Mouse (Mus musculus) 3T3-L1 (cell line): ENCODE measurements around the gene Tprgl.

Source experiments
- DNase-seq: peaks from one replicate; pipeline ENCODE4 v3.0.0-alpha.2; 2015; ENCODE audit warnings: low read depth, low spot score

The Tprgl gene

DNA sequence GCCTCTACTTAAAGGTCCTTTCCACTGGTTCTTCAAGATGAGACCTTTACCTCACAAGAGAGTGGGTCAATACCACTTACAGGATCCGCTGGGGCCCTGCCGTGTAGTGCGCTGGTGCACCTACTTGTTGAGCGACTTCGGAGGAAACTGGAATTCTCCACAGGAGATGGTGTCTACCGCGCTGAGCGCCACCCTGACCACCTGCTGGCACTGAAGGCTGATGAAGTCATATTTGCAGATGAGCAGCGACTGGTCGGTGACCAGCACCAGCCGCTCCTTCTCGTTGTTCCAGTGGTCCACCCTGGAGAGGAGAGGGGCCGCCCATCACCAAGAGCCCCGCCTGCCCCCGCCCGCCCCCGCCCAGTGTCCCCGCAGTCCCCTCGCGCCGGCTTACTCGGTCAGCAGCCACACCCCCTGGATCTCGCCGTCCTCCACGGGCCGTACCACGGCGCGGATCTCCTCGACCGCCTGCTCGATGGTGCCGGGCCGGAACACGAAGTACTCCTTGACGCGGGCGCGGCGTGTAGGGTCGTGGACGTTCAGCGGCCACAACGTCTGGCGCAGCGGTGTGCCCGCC, 417 bp downstream of the Tprgl start:
- peak; percentile 39 for DNase-seq

GRCm38 (mm10) chr4:154159002-154159401, 1.5 kb downstream of the Tprgl start:
- peak; percentile 90 for DNase-seq

GRCm38 (mm10) chr4:154157970-154158662, 2.4 kb downstream of the Tprgl start:
- no peak for DNase-seq

- DNase-seq, result no peak
Observed at GRCm38 (mm10) chr4:154156050-154156449, 4.4 kb downstream of the Tprgl start.

GRCm38 (mm10) chr4:154154104-154154503, 6.4 kb downstream of the Tprgl start:
- no peak for DNase-seq

DNA sequence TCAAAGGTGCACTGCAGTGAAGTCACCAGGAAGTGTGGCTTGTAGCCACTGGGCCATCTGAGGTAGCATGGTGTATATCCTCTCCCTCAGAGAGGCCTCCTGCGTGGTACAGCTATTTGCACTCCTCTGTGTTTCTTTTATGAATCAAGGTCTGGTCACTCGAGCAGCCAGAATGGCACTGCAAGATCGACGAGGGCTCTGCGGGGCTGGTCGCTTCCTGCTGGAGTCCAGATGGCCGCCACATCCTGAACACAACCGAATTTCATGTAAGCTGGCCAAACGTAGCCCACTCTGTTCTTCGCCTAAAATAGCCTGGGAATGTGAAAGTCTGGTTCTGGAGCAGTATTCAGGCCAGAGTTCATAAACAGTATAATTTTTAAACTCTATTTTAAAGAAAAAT, 14.1 kb downstream of the Tprgl start:
- no peak for DNase-seq

DNA sequence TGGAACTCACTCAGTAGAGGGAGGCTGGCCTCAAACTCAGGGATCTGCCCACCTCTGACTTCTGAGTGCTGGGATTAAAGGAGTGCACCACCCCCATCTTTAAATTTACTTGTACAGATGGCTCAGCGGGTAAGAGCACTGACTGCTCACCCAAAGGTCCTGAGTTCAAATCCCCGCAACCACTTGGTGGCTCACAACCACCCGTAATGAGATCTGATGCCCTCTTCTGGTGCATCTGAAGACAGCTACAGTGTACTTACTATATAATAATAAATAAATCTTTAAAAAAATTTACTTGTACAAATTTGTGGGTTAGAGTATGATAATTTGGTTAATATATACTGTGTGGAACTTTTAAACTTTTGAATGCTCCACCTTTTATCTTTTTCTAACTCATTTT, 15.8 kb downstream of the Tprgl start:
- no peak for DNase-seq

- peak; percentile 91 for DNase-seq
Observed at GRCm38 (mm10) chr4:154142211-154143040, 18.0 kb downstream of the Tprgl start, which contains the start of gene Wrap73. Gene Wrap73 (plus strand): TSS chr4:154142372.

DNA sequence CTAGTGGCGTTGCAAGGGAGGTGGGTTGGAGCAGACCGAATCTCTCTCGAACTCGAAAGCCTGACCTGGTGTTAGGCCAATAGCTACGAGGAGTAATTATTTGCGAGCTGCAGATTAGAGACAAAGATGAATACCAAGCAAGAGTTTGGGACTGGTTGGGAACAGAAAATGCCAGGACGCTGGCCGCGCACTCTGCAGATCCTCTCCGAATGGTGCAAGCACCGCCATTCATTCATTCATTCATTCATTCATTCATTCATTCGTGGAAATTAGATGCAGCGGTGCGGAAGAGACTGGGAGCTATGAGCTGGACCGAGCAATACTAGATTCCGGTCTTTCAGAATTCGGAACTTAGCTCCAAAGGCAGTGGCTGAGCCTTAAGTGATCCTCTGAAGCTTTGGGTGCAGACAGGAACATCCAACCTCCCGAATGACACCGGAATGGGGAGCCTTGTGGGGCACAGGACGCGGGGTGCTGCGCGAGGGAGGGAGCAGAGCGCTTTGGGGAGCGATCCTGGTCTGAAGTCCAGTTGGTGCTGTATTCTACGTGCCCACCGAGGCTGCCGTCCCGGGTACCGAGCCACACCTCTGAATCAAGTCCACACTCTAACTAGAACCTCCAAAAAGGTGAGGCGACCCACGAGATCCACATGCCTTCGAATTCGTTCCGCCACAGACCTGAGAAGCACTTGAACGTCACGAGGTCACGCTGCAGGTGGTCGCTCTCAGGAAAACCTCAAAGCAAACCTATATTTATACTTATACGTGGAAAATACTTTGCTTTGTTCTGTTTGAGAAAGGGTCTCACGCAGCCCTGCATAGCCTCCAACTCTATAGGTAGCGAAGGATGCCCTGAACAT, 19.2 kb downstream of the Tprgl start:
- no peak for DNase-seq

- DNase-seq, result no peak
Observed at GRCm38 (mm10) chr4:154140213-154141008, 20.1 kb downstream of the Tprgl start.

- DNase-seq, result no peak
Observed at GRCm38 (mm10) chr4:154140182-154140212, 20.5 kb downstream of the Tprgl start, which contains the start of gene Trp73. Gene Trp73 (minus strand): TSS chr4:154140208.

DNA sequence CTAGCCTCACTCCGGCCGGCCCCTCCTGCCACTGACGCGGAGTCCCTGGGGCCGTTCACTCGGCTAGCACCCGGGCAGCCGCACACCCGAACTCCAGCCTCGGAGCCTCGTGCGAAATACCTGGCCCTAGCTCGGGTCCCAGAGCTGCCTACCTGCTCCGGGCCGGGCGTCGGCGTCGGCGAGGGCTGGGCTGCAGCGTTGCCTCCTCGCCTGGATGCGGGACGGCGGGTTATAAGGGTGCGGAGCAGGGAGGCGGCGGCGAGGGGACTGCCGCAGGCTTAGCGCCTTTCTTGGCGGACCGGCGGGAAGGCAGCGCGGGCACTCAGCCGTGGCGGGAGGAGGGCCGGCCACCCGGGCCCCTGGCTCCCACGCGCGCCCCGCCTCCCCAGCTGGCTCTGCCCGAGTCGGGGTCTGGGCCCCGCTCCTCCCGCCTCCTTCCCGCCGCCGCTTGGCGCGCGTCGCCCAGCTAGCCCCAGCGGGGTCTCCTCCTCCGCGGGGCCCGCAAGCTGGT, 20.7 kb downstream of the Tprgl start:
- DNase-seq, result no peak

- no peak for DNase-seq
Observed at GRCm38 (mm10) chr4:154137139-154137538, 23.3 kb downstream of the Tprgl start.

- no peak for DNase-seq
Observed at GRCm38 (mm10) chr4:154134803-154135202, 25.7 kb downstream of the Tprgl start.

- no peak for DNase-seq
Observed at GRCm38 (mm10) chr4:154131894-154132293, 28.6 kb downstream of the Tprgl start.

- no peak for DNase-seq
Observed at GRCm38 (mm10) chr4:154129950-154130349, 30.5 kb downstream of the Tprgl start.

- DNase-seq, result no peak
Observed at GRCm38 (mm10) chr4:154127273-154127672, 33.2 kb downstream of the Tprgl start.

DNA sequence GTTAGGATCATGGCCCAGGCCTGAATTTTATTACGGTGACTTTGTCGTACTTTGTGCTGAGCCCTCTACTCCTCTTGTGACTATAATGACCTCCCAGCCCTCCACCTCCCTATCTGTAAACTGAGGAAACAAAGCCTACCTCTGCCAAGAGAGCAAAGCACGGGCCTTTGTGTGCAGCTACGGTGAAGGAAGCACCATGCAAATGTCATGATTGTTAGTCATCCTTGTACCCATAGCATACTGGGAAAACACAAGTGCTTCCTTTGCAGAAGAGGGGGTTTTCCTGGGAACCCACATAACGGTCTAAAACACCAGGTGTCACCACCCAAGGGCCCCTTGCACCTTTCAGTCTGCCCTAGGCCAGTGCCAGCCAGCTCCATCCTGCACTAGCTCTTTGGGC, 35.3 kb downstream of the Tprgl start:
- no peak for DNase-seq

- DNase-seq, result no peak
Observed at GRCm38 (mm10) chr4:154123553-154123952, 36.9 kb downstream of the Tprgl start.

- no peak for DNase-seq
Observed at GRCm38 (mm10) chr4:154122374-154122773, 38.1 kb downstream of the Tprgl start.

- DNase-seq, result no peak
Observed at GRCm38 (mm10) chr4:154121800-154122199, 38.7 kb downstream of the Tprgl start.
